Mouse (Mus musculus): ENCODE measurements around the gene Tex2. TPM values are rescaled to one million over a fixed set of nuclear protein-coding genes. Genes with fewer than 3 reads are reported as not detected.

The Tex2 gene
- polyA plus RNA-seq, 1 experiment from 2014 or later = 11.2 TPM

GRCm38 (mm10) chr11:106591183-106591582 lies 22.0 kb downstream of the Tex2 start:
- Histone ChIP-seq H3K4me3 (ENCODE audit: low read depth, low read length) (no peak overlapping the region), H3K27me3 (ENCODE audit: control insufficient read depth, insufficient read depth, low read length) (no peaks in the 10 kb centered on the region), H3K36me3 (ENCODE audit: control insufficient read depth, insufficient read depth, low read length) (no peaks in the 10 kb centered on the region), H3K9ac (ENCODE audit: low read depth, low read length) (no peak overlapping the region), H3K9me3 (ENCODE audit: control insufficient read depth, low read length) (no peaks in the 10 kb centered on the region), H3K4me1 (replicated peaks; ENCODE audit: control insufficient read depth, insufficient read depth, low read length) (no peaks in the 10 kb centered on the region), H3K4me2 (replicated peaks; ENCODE audit: low read depth, low read length) (no peak overlapping the region), H3K27ac (ENCODE audit: low read depth, low read length) (no peak overlapping the region)
- DNase-seq (ENCODE audit: low spot score) (no peak), ATAC-seq (ENCODE audit: low FRiP score) (no peak)
- WGBS = 87% methylated on average over 11 of the region's 11 CpGs

GRCm38 (mm10) chr11:106590143-106590542 lies 23.1 kb downstream of the Tex2 start:
- DNase-seq (ENCODE audit: low spot score) (no peak), ATAC-seq (ENCODE audit: low FRiP score) (no peak)
- Histone ChIP-seq H3K27ac (ENCODE audit: low read depth, low read length) (no peak overlapping the region), H3K9ac (ENCODE audit: low read depth, low read length) (no peak overlapping the region), H3K36me3 (ENCODE audit: control insufficient read depth, insufficient read depth, low read length) (no peaks in the 10 kb centered on the region), H3K9me3 (ENCODE audit: control insufficient read depth, low read length) (no peaks in the 10 kb centered on the region), H3K4me1 (replicated peaks; ENCODE audit: control insufficient read depth, insufficient read depth, low read length) (no peaks in the 10 kb centered on the region), H3K4me3 (ENCODE audit: low read depth, low read length) (no peak overlapping the region), H3K4me2 (replicated peaks; ENCODE audit: low read depth, low read length) (no peak overlapping the region), H3K27me3 (ENCODE audit: control insufficient read depth, insufficient read depth, low read length) (no peaks in the 10 kb centered on the region)
- WGBS = 41% methylated on average over 5 of the region's 5 CpGs

GRCm38 (mm10) chr11:106588781-106589180 lies 24.4 kb downstream of the Tex2 start:
- H3K4me1 ChIP-seq (replicated peaks; ENCODE audit: control insufficient read depth, insufficient read depth, low read length) = no peaks in the 10 kb centered on the region
- DNase-seq (ENCODE audit: low spot score) = no peak
- H3K36me3 ChIP-seq (ENCODE audit: control insufficient read depth, insufficient read depth, low read length) = no peaks in the 10 kb centered on the region
- no peak overlapping the region for H3K4me3 ChIP-seq (ENCODE audit: low read depth, low read length)
- H3K27ac ChIP-seq (ENCODE audit: low read depth, low read length) = no peak overlapping the region
- WGBS = 47% methylated on average over 8 of the region's 8 CpGs
- no peak overlapping the region for H3K9ac ChIP-seq (ENCODE audit: low read depth, low read length)
- no peaks in the 10 kb centered on the region for H3K27me3 ChIP-seq (ENCODE audit: control insufficient read depth, insufficient read depth, low read length)
- no peaks in the 10 kb centered on the region for H3K9me3 ChIP-seq (ENCODE audit: control insufficient read depth, low read length)
- no peak overlapping the region for H3K4me2 ChIP-seq (replicated peaks; ENCODE audit: low read depth, low read length)
- ATAC-seq (ENCODE audit: low FRiP score) = no peak

- Histone ChIP-seq H3K9ac (ENCODE audit: low read depth, low read length) (no peak overlapping the region), H3K4me3 (ENCODE audit: low read depth, low read length) (no peak overlapping the region), H3K4me2 (replicated peaks; ENCODE audit: low read depth, low read length) (no peak overlapping the region), H3K36me3 (ENCODE audit: control insufficient read depth, insufficient read depth, low read length) (no peaks in the 10 kb centered on the region), H3K27me3 (ENCODE audit: control insufficient read depth, insufficient read depth, low read length) (no peaks in the 10 kb centered on the region), H3K27ac (ENCODE audit: low read depth, low read length) (no peak overlapping the region), H3K4me1 (replicated peaks; ENCODE audit: control insufficient read depth, insufficient read depth, low read length) (no peaks in the 10 kb centered on the region), H3K9me3 (ENCODE audit: control insufficient read depth, low read length) (no peaks in the 10 kb centered on the region)
- ATAC-seq (ENCODE audit: low FRiP score) (no peak), DNase-seq (ENCODE audit: low spot score) (no peak)
- 87% methylated on average over 10 of the region's 10 CpGs for WGBS
Observed at GRCm38 (mm10) chr11:106587786-106588519, 25.3 kb downstream of the Tex2 start.

GRCm38 (mm10) chr11:106583801-106584200 lies 29.4 kb downstream of the Tex2 start:
- Histone ChIP-seq H3K4me1 (replicated peaks; ENCODE audit: control insufficient read depth, insufficient read depth, low read length) (no peaks in the 10 kb centered on the region), H3K27me3 (ENCODE audit: control insufficient read depth, insufficient read depth, low read length) (no peaks in the 10 kb centered on the region), H3K4me2 (replicated peaks; ENCODE audit: low read depth, low read length) (no peak overlapping the region), H3K4me3 (ENCODE audit: low read depth, low read length) (no peak overlapping the region), H3K27ac (ENCODE audit: low read depth, low read length) (no peak overlapping the region), H3K36me3 (ENCODE audit: control insufficient read depth, insufficient read depth, low read length) (no peaks in the 10 kb centered on the region), H3K9ac (ENCODE audit: low read depth, low read length) (no peak overlapping the region), H3K9me3 (ENCODE audit: control insufficient read depth, low read length) (no peaks in the 10 kb centered on the region)
- DNase-seq (ENCODE audit: low spot score) (no peak), ATAC-seq (ENCODE audit: low FRiP score) (no peak)
- 89% methylated on average over 1 of the region's 1 CpGs for WGBS

DNA sequence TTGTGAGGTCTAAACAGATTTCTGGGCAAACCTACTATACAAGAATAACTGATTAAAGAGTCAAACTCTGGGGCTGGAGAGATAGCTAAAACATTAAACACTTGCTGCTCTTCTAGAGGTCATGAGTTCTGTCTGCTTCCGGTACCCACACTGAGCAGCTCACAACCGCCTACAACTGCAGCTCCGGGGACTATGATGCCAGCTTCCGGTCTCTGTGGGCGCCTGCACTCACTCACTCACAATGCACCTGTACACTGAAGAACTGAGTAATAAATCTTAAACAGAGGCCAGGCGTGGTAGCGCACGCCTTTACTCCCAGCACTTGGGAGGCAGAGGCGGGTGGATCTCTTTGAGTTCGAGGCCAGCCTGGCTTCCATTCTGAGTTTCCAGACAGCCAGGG lies 31.9 kb downstream of the Tex2 start:
- Histone ChIP-seq H3K27me3 (ENCODE audit: control insufficient read depth, insufficient read depth, low read length) (no peaks in the 10 kb centered on the region), H3K36me3 (ENCODE audit: control insufficient read depth, insufficient read depth, low read length) (no peaks in the 10 kb centered on the region), H3K4me1 (replicated peaks; ENCODE audit: control insufficient read depth, insufficient read depth, low read length) (no peaks in the 10 kb centered on the region), H3K27ac (ENCODE audit: low read depth, low read length) (no peak overlapping the region), H3K9me3 (ENCODE audit: control insufficient read depth, low read length) (no peaks in the 10 kb centered on the region), H3K4me3 (ENCODE audit: low read depth, low read length) (no peak overlapping the region), H3K4me2 (replicated peaks; ENCODE audit: low read depth, low read length) (no peak overlapping the region), H3K9ac (ENCODE audit: low read depth, low read length) (no peak overlapping the region)
- WGBS = 97% methylated on average over 10 of the region's 10 CpGs
- DNase-seq (ENCODE audit: low spot score) = no peak
- ATAC-seq (ENCODE audit: low FRiP score) = no peak

GRCm38 (mm10) chr11:106580468-106580867 lies 32.8 kb downstream of the Tex2 start:
- 90% methylated on average over 8 of the region's 8 CpGs for WGBS
- ATAC-seq (ENCODE audit: low FRiP score) (no peak), DNase-seq (ENCODE audit: low spot score) (no peak)
- Histone ChIP-seq H3K4me1 (replicated peaks; ENCODE audit: control insufficient read depth, insufficient read depth, low read length) (no peaks in the 10 kb centered on the region), H3K4me3 (ENCODE audit: low read depth, low read length) (no peak overlapping the region), H3K27ac (ENCODE audit: low read depth, low read length) (no peak overlapping the region), H3K4me2 (replicated peaks; ENCODE audit: low read depth, low read length) (no peak overlapping the region), H3K9me3 (ENCODE audit: control insufficient read depth, low read length) (no peaks in the 10 kb centered on the region), H3K9ac (ENCODE audit: low read depth, low read length) (no peak overlapping the region), H3K36me3 (ENCODE audit: control insufficient read depth, insufficient read depth, low read length) (no peaks in the 10 kb centered on the region), H3K27me3 (ENCODE audit: control insufficient read depth, insufficient read depth, low read length) (no peaks in the 10 kb centered on the region)

DNA sequence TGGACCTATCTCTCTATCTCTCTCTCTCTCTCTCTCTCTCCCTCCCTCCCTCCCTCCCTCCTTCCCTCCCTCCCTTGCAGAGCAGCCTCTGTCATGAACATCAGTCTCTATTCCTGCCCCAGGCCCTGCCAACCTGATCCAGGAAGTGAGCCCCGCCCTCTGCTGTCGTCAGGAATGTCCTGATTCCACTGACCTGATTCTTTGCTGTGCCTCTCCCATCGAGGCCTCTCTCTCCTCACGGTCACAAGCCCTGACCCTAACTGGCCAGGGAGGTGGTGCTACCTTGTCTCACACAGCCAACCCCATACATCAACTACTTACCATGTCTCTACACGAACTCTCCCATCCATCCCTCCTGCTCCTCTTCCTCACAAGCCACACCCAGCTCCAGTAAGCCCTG lies 33.3 kb downstream of the Tex2 start:
- ATAC-seq (ENCODE audit: low FRiP score) = no peak
- H3K9me3 ChIP-seq (ENCODE audit: control insufficient read depth, low read length) = no peaks in the 10 kb centered on the region
- no peak overlapping the region for H3K4me2 ChIP-seq (replicated peaks; ENCODE audit: low read depth, low read length)
- no peak overlapping the region for H3K27ac ChIP-seq (ENCODE audit: low read depth, low read length)
- H3K4me3 ChIP-seq (ENCODE audit: low read depth, low read length) = no peak overlapping the region
- H3K27me3 ChIP-seq (ENCODE audit: control insufficient read depth, insufficient read depth, low read length) = no peaks in the 10 kb centered on the region
- H3K9ac ChIP-seq (ENCODE audit: low read depth, low read length) = no peak overlapping the region
- DNase-seq (ENCODE audit: low spot score) = no peak
- H3K4me1 ChIP-seq (replicated peaks; ENCODE audit: control insufficient read depth, insufficient read depth, low read length) = no peaks in the 10 kb centered on the region
- H3K36me3 ChIP-seq (ENCODE audit: control insufficient read depth, insufficient read depth, low read length) = no peaks in the 10 kb centered on the region
- WGBS = 64% methylated on average over 5 of the region's 5 CpGs

DNA sequence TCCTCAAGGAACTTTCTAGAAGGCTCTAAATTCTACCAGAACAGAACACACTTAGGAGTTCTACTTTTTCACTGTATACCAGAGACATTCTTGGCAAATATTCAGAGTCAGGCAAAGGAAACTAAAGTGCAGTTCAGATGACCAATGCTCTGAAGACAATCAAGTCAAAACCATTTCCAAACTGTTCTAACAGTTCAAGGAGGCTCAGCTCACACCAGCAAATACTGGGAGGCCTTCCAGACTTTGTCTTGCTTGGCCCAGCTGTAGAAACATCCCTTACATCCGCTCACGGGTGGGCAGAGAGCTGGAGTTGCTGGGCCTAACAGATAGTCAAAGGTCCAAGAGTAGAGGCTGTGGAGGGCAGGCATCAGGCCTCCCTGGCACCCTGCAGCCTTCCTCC lies 34.1 kb downstream of the Tex2 start:
- ATAC-seq (ENCODE audit: low FRiP score) (no peak), DNase-seq (ENCODE audit: low spot score) (no peak)
- no peak overlapping the region for H3K4me2 ChIP-seq (replicated peaks; ENCODE audit: low read depth, low read length)
- WGBS = 79% methylated on average over 2 of the region's 2 CpGs
- H3K4me3 ChIP-seq (ENCODE audit: low read depth, low read length) = no peak overlapping the region
- no peaks in the 10 kb centered on the region for H3K9me3 ChIP-seq (ENCODE audit: control insufficient read depth, low read length)
- H3K27me3 ChIP-seq (ENCODE audit: control insufficient read depth, insufficient read depth, low read length) = no peaks in the 10 kb centered on the region
- no peak overlapping the region for H3K9ac ChIP-seq (ENCODE audit: low read depth, low read length)
- H3K27ac ChIP-seq (ENCODE audit: low read depth, low read length) = no peak overlapping the region
- no peaks in the 10 kb centered on the region for H3K4me1 ChIP-seq (replicated peaks; ENCODE audit: control insufficient read depth, insufficient read depth, low read length)
- no peaks in the 10 kb centered on the region for H3K36me3 ChIP-seq (ENCODE audit: control insufficient read depth, insufficient read depth, low read length)

All from hindbrain, embryonic 11.5 days (tissue).